Mouse (Mus musculus) MEL (cell line): ENCODE measurements around the gene Krtap3-1. TPM values are rescaled to one million over a fixed set of nuclear protein-coding genes. Genes with fewer than 3 reads are reported as not detected.

ENCODE experiments used
- DNase-seq: peaks from one replicate; pipeline ENCODE4 v3.0.0; 2011; ENCODE audit warnings: low read depth, low spot score
- H3K27ac ChIP-seq: 2 replicates; pipeline ENCODE4 v1.5.1; 2012; ENCODE audit warnings: low read depth, mild to moderate bottlenecking, control low read depth, low read length, moderate library complexity; ENCODE audit not compliant: control insufficient read depth
- H3K27me3 ChIP-seq, 2 experiments: fragments of 150-350 bp in 1 of 2; sonication (generic) in 1 of 2; 2 replicates each; pipeline ENCODE4 v1.6.1; 2012; ENCODE audit warnings: low read length in 2 of 2, mild to moderate bottlenecking in 2 of 2, improper control_type of control experiment in 1 of 2, moderate library complexity in 1 of 2; ENCODE audit not compliant: insufficient read depth in 2 of 2, control insufficient read depth in 1 of 2
- H3K36me3 ChIP-seq, 2 experiments: 2 replicates each; pipeline ENCODE4 v1.6.1; 2012 to 2014; ENCODE audit warnings: low read length in 2 of 2, improper control_type of control experiment in 1 of 2, inconsistent platforms in 1 of 2, mild to moderate bottlenecking in 1 of 2; ENCODE audit not compliant: insufficient read depth in 2 of 2, control insufficient read depth in 1 of 2
- H3K4me1 ChIP-seq, 2 experiments: fragments of 150-350 bp in 1 of 2; sonication (generic) in 1 of 2; 2 replicates each; pipeline ENCODE4 v1.6.1; 2012; ENCODE audit warnings: low read length in 2 of 2, improper control_type of control experiment in 1 of 2, mild to moderate bottlenecking in 1 of 2; ENCODE audit not compliant: insufficient read depth in 2 of 2, control insufficient read depth in 1 of 2
- H3K4me3 ChIP-seq, 2 experiments: fragments of 150-350 bp in 1 of 2; sonication (generic) in 1 of 2; 2 replicates each; pipeline ENCODE4 v1.5.1; 2012; ENCODE audit warnings: low read depth in 2 of 2, low read length in 2 of 2, mild to moderate bottlenecking in 2 of 2, moderate library complexity in 2 of 2, control low read depth in 1 of 2, improper control_type of control experiment in 1 of 2; ENCODE audit not compliant: control insufficient read depth in 1 of 2, insufficient read depth in 1 of 2
- H3K79me2 ChIP-seq: 2 replicates; pipeline ENCODE4 v1.6.1; 2012; ENCODE audit warnings: mild to moderate bottlenecking, low read length, moderate library complexity; ENCODE audit not compliant: control insufficient read depth, poor library complexity, insufficient read depth
- H3K9ac ChIP-seq: 2 replicates; pipeline ENCODE4 v1.6.1; 2012; ENCODE audit warnings: low read depth, mild to moderate bottlenecking, control low read depth, low read length, moderate library complexity; ENCODE audit not compliant: control insufficient read depth, poor library complexity, severe bottlenecking
- H3K9me3 ChIP-seq: fragments of 150-350 bp; sonication (generic); replicated peaks from 2 replicates; pipeline ENCODE4 v1.6.1; 2012; ENCODE audit warnings: mild to moderate bottlenecking, low read length, improper control_type of control experiment, moderate library complexity; ENCODE audit not compliant: insufficient read depth
- CHD2 ChIP-seq: IDR thresholded peaks from 2 replicates; pipeline ENCODE4 v1.6.1; 2011; ENCODE audit warnings: low read length, improper control_type of control experiment
- CTCF ChIP-seq, 3 experiments: IDR thresholded peaks in 2 of 3; conservative IDR thresholded peaks in 1 of 3; 2 replicates each; pipeline ENCODE4 v1.5.1; 2011 to 2012; ENCODE audit warnings: low read length in 3 of 3, low read depth in 2 of 3, mild to moderate bottlenecking in 2 of 3, improper control_type of control experiment in 1 of 3, inconsistent platforms in 1 of 3, mixed read lengths in 1 of 3, moderate library complexity in 1 of 3; ENCODE audit not compliant: control insufficient read depth in 1 of 3, insufficient read depth in 1 of 3, poor library complexity in 1 of 3, severe bottlenecking in 1 of 3
- ELF1 ChIP-seq: IDR thresholded peaks from 2 replicates; pipeline ENCODE4 v1.6.1; 2014; ENCODE audit warnings: low read depth, mild to moderate bottlenecking, inconsistent platforms, low read length, improper control_type of control experiment, moderate library complexity
- EP300 ChIP-seq, 2 experiments: IDR thresholded peaks; 2 replicates each; pipeline ENCODE4 v1.6.1; 2011; ENCODE audit warnings: improper control_type of control experiment in 2 of 2, low read length in 2 of 2, low read depth in 1 of 2, mild to moderate bottlenecking in 1 of 2
- GABPA ChIP-seq: IDR thresholded peaks from 2 replicates; pipeline ENCODE4 v1.6.1; 2012; ENCODE audit warnings: low read depth, mild to moderate bottlenecking, inconsistent platforms, low read length, improper control_type of control experiment, moderate library complexity
- MAFK ChIP-seq: IDR thresholded peaks from 2 replicates; pipeline ENCODE4 v1.6.1; 2011; ENCODE audit warnings: low read depth, mild to moderate bottlenecking, low read length, improper control_type of control experiment, borderline replicate concordance
- MXI1 ChIP-seq: IDR thresholded peaks from 2 replicates; pipeline ENCODE4 v1.6.1; 2011; ENCODE audit warnings: mild to moderate bottlenecking, low read depth, low read length, improper control_type of control experiment
- MYB ChIP-seq: IDR thresholded peaks from 2 replicates; pipeline ENCODE4 v1.6.1; 2011; ENCODE audit warnings: mild to moderate bottlenecking, low read depth, low read length, improper control_type of control experiment
- NELFE ChIP-seq: IDR thresholded peaks from 2 replicates; pipeline ENCODE4 v1.6.1; 2011; ENCODE audit warnings: low read depth, low read length, improper control_type of control experiment
- NRF1 ChIP-seq: IDR thresholded peaks from 2 replicates; pipeline ENCODE4 v1.6.1; 2014; ENCODE audit warnings: low read depth, mild to moderate bottlenecking, inconsistent platforms, low read length, improper control_type of control experiment, moderate library complexity; ENCODE audit not compliant: poor library complexity, insufficient read depth, severe bottlenecking
- POLR2A ChIP-seq, 2 experiments: IDR thresholded peaks; 2 replicates each; pipeline ENCODE4 v1.6.1; 2011 to 2012; ENCODE audit warnings: low read length in 2 of 2, mild to moderate bottlenecking in 2 of 2, control low read depth in 1 of 2, improper control_type of control experiment in 1 of 2, low read depth in 1 of 2, moderate library complexity in 1 of 2; ENCODE audit not compliant: control insufficient read depth in 1 of 2, insufficient read depth in 1 of 2, poor library complexity in 1 of 2
- SIN3A ChIP-seq: IDR thresholded peaks from 2 replicates; pipeline ENCODE4 v1.6.1; 2012; ENCODE audit warnings: low read length, improper control_type of control experiment, inconsistent platforms
- SMC3 ChIP-seq: IDR thresholded peaks from 2 replicates; pipeline ENCODE4 v1.6.1; 2011; ENCODE audit warnings: low read depth, low read length, improper control_type of control experiment
- TAL1 ChIP-seq: IDR thresholded peaks from 2 replicates; pipeline ENCODE4 v1.6.1; 2012; ENCODE audit warnings: mild to moderate bottlenecking, inconsistent platforms, low read length, moderate library complexity, mixed read lengths
- TCF12 ChIP-seq: IDR thresholded peaks from 2 replicates; pipeline ENCODE4 v1.6.1; 2014; ENCODE audit warnings: low read depth, mild to moderate bottlenecking, inconsistent platforms, low read length, improper control_type of control experiment, moderate library complexity
- UBTF ChIP-seq: IDR thresholded peaks from 2 replicates; pipeline ENCODE4 v1.6.1; 2012; ENCODE audit warnings: low read depth, mild to moderate bottlenecking, inconsistent platforms, low read length, improper control_type of control experiment, moderate library complexity, borderline replicate concordance; ENCODE audit not compliant: insufficient read depth
- ZKSCAN1 ChIP-seq: IDR thresholded peaks from 2 replicates; pipeline ENCODE4 v1.6.1; 2012; ENCODE audit warnings: low read depth, mild to moderate bottlenecking, inconsistent platforms, low read length, improper control_type of control experiment, moderate library complexity
- ZMIZ1 ChIP-seq: IDR thresholded peaks from 2 replicates; pipeline ENCODE4 v1.6.1; 2012; ENCODE audit warnings: low read depth, mild to moderate bottlenecking, inconsistent platforms, low read length, improper control_type of control experiment, moderate library complexity
- ZNF384 ChIP-seq: IDR thresholded peaks from 2 replicates; pipeline ENCODE4 v1.6.1; 2012; ENCODE audit warnings: low read depth, mild to moderate bottlenecking, inconsistent platforms, low read length, improper control_type of control experiment
- polyA plus RNA-seq, 2 experiments: library from polyadenylated mRNA; stranded (reverse) in 1 of 2; unstranded in 1 of 2; fragments of >175 nt in 1 of 2; fragments of >200 nt in 1 of 2; gene quantifications; 2 replicates each; pipeline versions ENCODE4 v1.2.1 to v1.2.4; 2012; ENCODE audit warnings: low replicate concordance in 2 of 2, low read depth in 1 of 2; ENCODE audit not compliant: insufficient read length in 2 of 2, insufficient read depth in 1 of 2, missing spikeins in 1 of 2
- total RNA-seq: library from RNA; depleted of rRNA; stranded (reverse); fragments of 300-350 nt; gene quantifications from 2 replicates; pipeline ENCODE4 v1.2.3, GENCODE M21; 2012; rRNA removed

Krtap3-1 gene
- total and polyA plus RNA-seq, 3 experiments, result not detected

- TF ChIP-seq MAFK (no peak), POLR2A (IDR thresholded peaks at IDR 0.05; ENCODE audit: control insufficient read depth in 1 of 2, insufficient read depth in 1 of 2, low read depth in 1 of 2, low read length in 2 of 2, poor library complexity in 1 of 2) (no peak), TAL1 (no peak), CHD2 (no peak), EP300 (IDR thresholded peaks at IDR 0.05; ENCODE audit: low read depth in 1 of 2, low read length in 2 of 2) (no peak), ZNF384 (no peak), ZKSCAN1 (no peak), CTCF (IDR thresholded peaks at IDR 0.05 in 2 of 3, conservative IDR thresholded peaks at IDR 0.05 in 1 of 3; ENCODE audit: control insufficient read depth in 1 of 3, insufficient read depth in 1 of 3, low read depth in 2 of 3, low read length in 3 of 3, poor library complexity in 1 of 3, severe bottlenecking in 1 of 3) (no peak), GABPA (no peak), NRF1 (no peak), SIN3A (no peak), ELF1 (no peak), ZMIZ1 (no peak), UBTF (no peak), TCF12 (no peak), MXI1 (no peak), SMC3 (no peak), NELFE (no peak), MYB (no peak)
- no peaks in the 10 kb centered on the region for H3K27me3 ChIP-seq
These were observed 45.1 kb downstream of the Krtap3-1 start, which contains the start of gene Krt39 for GRCm38 (mm10) chr11:99521288-99521860. Gene Krt39, minus strand, starts transcription at chr11:99521338.

More at GRCm38 (mm10) chr11:99521288-99521860, 45.1 kb downstream of the Krtap3-1 start, which contains the start of gene Krt39:
- H3K4me3 ChIP-seq, result no peak within 1 kb of the TSS
- DNase-seq, result no peak
- no peaks in the 10 kb centered on the region for H3K4me1 ChIP-seq
- H3K79me2 ChIP-seq, result no peaks in the 10 kb centered on the region
- H3K27ac ChIP-seq, result no peak within 1 kb of the TSS
- H3K9me3 ChIP-seq, result no peaks in the 10 kb centered on the region
- H3K36me3 ChIP-seq, result no peaks in the 10 kb centered on the region
- no peak within 1 kb of the TSS for H3K9ac ChIP-seq

Other genes with a start within 250 kb of the Krtap3-1 start
Only the 30 nearest of the 37 such genes appear.
- not detected in 2 replicates for gene Krt27, start 215.5 kb downstream of the Krtap3-1 start, total RNA-seq
- not detected for gene Krt27, start 215.5 kb downstream of the Krtap3-1 start, polyA plus RNA-seq
- gene Krt28, start 191.7 kb downstream of the Krtap3-1 start, total RNA-seq, result not detected in 2 replicates
- gene Krt28, start 191.7 kb downstream of the Krtap3-1 start, polyA plus RNA-seq, result not detected
- gene Krt10, start 177.3 kb downstream of the Krtap3-1 start, total RNA-seq, result not detected in 2 replicates
- gene Krt10, start 177.3 kb downstream of the Krtap3-1 start, polyA plus RNA-seq, result not detected
- gene Krt12, start 144.4 kb downstream of the Krtap3-1 start, total RNA-seq, result not detected in 2 replicates
- under 1 TPM in 1 of 2 experiments, not detected in 1; 0.10 TPM for gene Krt12, start 144.4 kb downstream of the Krtap3-1 start, polyA plus RNA-seq
- gene Krt20, start 128.5 kb downstream of the Krtap3-1 start, total RNA-seq, result not detected in 2 replicates
- gene Krt20, start 128.5 kb downstream of the Krtap3-1 start, polyA plus RNA-seq, result not detected
- gene Krt23, start 73.5 kb downstream of the Krtap3-1 start, total RNA-seq, result not detected in 2 replicates
- not detected for gene Krt23, start 73.5 kb downstream of the Krtap3-1 start, polyA plus RNA-seq
- not detected in 2 replicates for gene Krt39, start 45.3 kb downstream of the Krtap3-1 start, total RNA-seq
- not detected for gene Krt39, start 45.3 kb downstream of the Krtap3-1 start, polyA plus RNA-seq
- gene Krt40, start 23.5 kb downstream of the Krtap3-1 start, total RNA-seq, result not detected in 2 replicates
- not detected for gene Krt40, start 23.5 kb downstream of the Krtap3-1 start, polyA plus RNA-seq
- not detected in 2 replicates for gene Krtap3-3, start 15.8 kb downstream of the Krtap3-1 start, total RNA-seq
- gene Krtap3-3, start 15.8 kb downstream of the Krtap3-1 start, polyA plus RNA-seq, result not detected
- gene Krtap3-2, start 9.8 kb downstream of the Krtap3-1 start, total RNA-seq, result not detected in 2 replicates
- not detected for gene Krtap3-2, start 9.8 kb downstream of the Krtap3-1 start, polyA plus RNA-seq
- not detected in 2 replicates for gene Gm11939, start 7.2 kb downstream of the Krtap3-1 start, total RNA-seq
- not detected for gene Gm11939, start 7.2 kb downstream of the Krtap3-1 start, polyA plus RNA-seq
- not detected in 2 replicates for gene Krtap1-5, start 14.4 kb upstream of the Krtap3-1 start, total RNA-seq
- gene Krtap1-5, start 14.4 kb upstream of the Krtap3-1 start, polyA plus RNA-seq, result not detected
- not detected in 2 replicates for gene Krtap1-4, start 17.0 kb upstream of the Krtap3-1 start, total RNA-seq
- gene Krtap1-4, start 17.0 kb upstream of the Krtap3-1 start, polyA plus RNA-seq, result not detected
- gene Krtap1-3, start 24.7 kb upstream of the Krtap3-1 start, total RNA-seq, result not detected in 2 replicates
- gene Krtap1-3, start 24.7 kb upstream of the Krtap3-1 start, polyA plus RNA-seq, result not detected
- gene Krtap9-3, start 31.5 kb upstream of the Krtap3-1 start, total RNA-seq, result not detected in 2 replicates
- gene Krtap9-3, start 31.5 kb upstream of the Krtap3-1 start, polyA plus RNA-seq, result not detected
- not detected in 2 replicates for gene Gm11938, start 36.7 kb upstream of the Krtap3-1 start, total RNA-seq
- gene Gm11938, start 36.7 kb upstream of the Krtap3-1 start, polyA plus RNA-seq, result not detected
- gene Gm11937, start 43.6 kb upstream of the Krtap3-1 start, total RNA-seq, result not detected in 2 replicates
- gene Gm11937, start 43.6 kb upstream of the Krtap3-1 start, polyA plus RNA-seq, result not detected
- not detected in 2 replicates for gene Krtap2-4, start 48.2 kb upstream of the Krtap3-1 start, total RNA-seq
- gene Krtap2-4, start 48.2 kb upstream of the Krtap3-1 start, polyA plus RNA-seq, result not detected
- not detected in 2 replicates for gene Gm11562, start 53.8 kb upstream of the Krtap3-1 start, total RNA-seq
- gene Gm11562, start 53.8 kb upstream of the Krtap3-1 start, polyA plus RNA-seq, result not detected
- gene Krtap4-1, start 61.6 kb upstream of the Krtap3-1 start, total RNA-seq, result not detected in 2 replicates
- not detected for gene Krtap4-1, start 61.6 kb upstream of the Krtap3-1 start, polyA plus RNA-seq
- not detected in 2 replicates for gene Krtap4-2, start 68.5 kb upstream of the Krtap3-1 start, total RNA-seq
- not detected for gene Krtap4-2, start 68.5 kb upstream of the Krtap3-1 start, polyA plus RNA-seq
- not detected in 2 replicates for gene Krtap4-7, start 77.5 kb upstream of the Krtap3-1 start, total RNA-seq
- not detected for gene Krtap4-7, start 77.5 kb upstream of the Krtap3-1 start, polyA plus RNA-seq
- gene Gm11555, start 83.6 kb upstream of the Krtap3-1 start, total RNA-seq, result not detected in 2 replicates
- not detected for gene Gm11555, start 83.6 kb upstream of the Krtap3-1 start, polyA plus RNA-seq
- gene Gm11563, start 92.3 kb upstream of the Krtap3-1 start, total RNA-seq, result not detected in 2 replicates
- gene Gm11563, start 92.3 kb upstream of the Krtap3-1 start, polyA plus RNA-seq, result not detected
- gene Krtap4-6, start 99.3 kb upstream of the Krtap3-1 start, total RNA-seq, result not detected in 2 replicates
- gene Krtap4-6, start 99.3 kb upstream of the Krtap3-1 start, polyA plus RNA-seq, result not detected
- gene Gm14190, start 124.1 kb upstream of the Krtap3-1 start, total RNA-seq, result not detected in 2 replicates
- gene Gm14190, start 124.1 kb upstream of the Krtap3-1 start, polyA plus RNA-seq, result not detected
- gene Gm14180, start 167.7 kb upstream of the Krtap3-1 start, total RNA-seq, result not detected in 2 replicates
- gene Gm14180, start 167.7 kb upstream of the Krtap3-1 start, polyA plus RNA-seq, result not detected
- not detected in 2 replicates for gene Gm11595, start 206.3 kb upstream of the Krtap3-1 start, total RNA-seq
- gene Gm11595, start 206.3 kb upstream of the Krtap3-1 start, polyA plus RNA-seq, result not detected
- not detected in 2 replicates for gene Krtap4-8, start 214.1 kb upstream of the Krtap3-1 start, total RNA-seq
- gene Krtap4-8, start 214.1 kb upstream of the Krtap3-1 start, polyA plus RNA-seq, result not detected
- not detected in 2 replicates for gene Krtap4-9, start 218.6 kb upstream of the Krtap3-1 start, total RNA-seq
- gene Krtap4-9, start 218.6 kb upstream of the Krtap3-1 start, polyA plus RNA-seq, result not detected